Mouse (Mus musculus) right cerebral cortex, postnatal 14 days (tissue): ENCODE measurements at regions not wholly inside any gene's neighbourhood (a gene's known extent, or its start where the extent isn't known, plus 50 kb on each side); places are given as distances from the start of the nearest gene placed in this dataset.
"Not testable (repeated sequence)": the region's sequence is repeated elsewhere in the genome, so short reads cannot be mapped to it uniquely, and the experiment has no call there.

Source experiments
- DNase-seq: peaks from one replicate; pipeline ENCODE4 v3.0.0; 2022

DNA sequence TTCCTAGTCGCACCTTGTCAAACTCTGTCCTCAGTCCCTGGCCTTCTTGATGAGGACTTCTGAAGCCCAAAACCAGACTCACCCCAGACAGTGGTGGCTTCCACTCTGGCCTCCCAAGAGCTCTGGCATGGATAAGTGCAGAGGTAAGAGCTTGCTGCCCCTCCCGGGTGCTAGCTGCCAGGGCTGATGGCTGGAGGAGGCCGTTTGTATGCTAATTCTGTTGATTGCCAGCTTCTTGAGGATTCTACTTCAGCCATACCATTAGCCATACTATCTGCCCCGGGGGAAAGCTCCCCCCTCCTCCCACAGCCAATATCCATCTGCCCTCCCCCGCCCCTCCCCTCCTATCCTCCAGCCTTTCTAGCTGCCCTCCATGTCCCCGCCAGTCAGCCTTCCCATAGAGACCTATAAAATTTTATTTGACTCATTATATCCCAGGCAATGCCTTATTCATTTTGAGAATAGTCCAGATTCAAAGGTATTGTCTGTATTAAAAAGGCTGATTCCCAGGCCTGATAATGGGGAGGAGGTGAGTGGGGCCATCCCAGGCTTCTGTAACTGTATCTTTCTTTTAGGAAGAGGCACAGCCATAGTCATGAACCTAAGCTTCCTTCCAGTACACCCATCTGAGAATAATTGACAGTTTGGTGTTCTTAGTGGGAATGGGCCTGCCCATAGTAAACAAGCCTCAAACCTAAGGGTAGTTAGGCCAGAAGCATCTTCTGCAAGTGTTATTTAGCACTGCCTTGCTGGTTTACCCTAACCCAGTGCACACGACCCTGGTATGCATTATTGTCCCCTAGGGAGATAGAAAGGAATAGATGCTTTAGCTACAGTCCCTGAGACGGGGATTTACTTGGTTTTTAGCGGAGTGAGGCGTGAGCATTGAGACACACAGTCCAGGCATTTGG is 239.2 kb upstream of the 1700012A03Rik start:
- no peak for DNase-seq

- DNase-seq: not testable (repeated sequence)
These were observed 240.7 kb upstream of the Podxl start for GRCm38 (mm10) chr6:31804468-31804867.

DNA sequence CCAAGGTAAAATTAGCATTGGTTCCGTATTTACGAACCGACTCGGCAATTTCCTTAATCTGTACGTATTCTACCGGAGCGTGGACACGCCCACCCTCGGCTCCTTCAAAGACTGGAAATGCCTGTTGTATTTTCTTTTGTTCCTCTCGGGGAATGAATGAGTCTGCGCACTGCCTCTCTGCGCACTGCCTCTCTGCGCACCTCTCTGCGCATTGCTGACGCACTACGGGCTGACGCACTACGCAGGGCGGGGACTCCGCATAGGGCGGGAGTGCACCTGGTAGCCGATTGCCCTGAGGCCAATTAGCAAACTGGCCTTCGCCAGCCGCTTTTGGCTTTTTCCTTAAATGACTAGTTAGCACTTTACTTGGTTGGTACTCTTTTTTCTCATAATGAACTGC is 239.4 kb upstream of the Podxl start:
- DNase-seq: not testable (repeated sequence)

- no peak for DNase-seq
These were observed 227.8 kb upstream of the Podxl start for GRCm38 (mm10) chr6:31791547-31791946.

- DNase-seq: no peak
These were observed 227.1 kb upstream of the Podxl start for GRCm38 (mm10) chr6:31790906-31791305.

DNA sequence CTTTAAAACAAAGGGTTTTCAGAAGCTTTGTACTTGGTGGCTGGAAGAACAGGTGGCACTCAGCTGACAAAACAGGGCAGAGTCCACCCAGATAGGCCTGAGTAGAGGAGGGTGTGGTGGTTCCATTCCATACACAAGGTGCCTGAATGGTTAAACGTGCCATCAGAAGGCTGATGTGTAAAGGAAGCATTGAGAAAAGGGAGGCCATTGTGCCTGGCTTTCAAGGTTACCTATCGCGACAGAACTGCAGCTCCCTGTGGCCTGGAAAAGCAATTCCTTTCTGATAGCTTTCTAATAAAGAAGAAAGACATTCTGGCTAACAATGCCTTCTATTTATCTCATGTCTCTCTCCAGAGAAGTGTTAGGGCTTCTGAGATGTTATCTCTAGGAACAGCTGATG is 213.1 kb upstream of the Podxl start:
- DNase-seq: no peak

DNA sequence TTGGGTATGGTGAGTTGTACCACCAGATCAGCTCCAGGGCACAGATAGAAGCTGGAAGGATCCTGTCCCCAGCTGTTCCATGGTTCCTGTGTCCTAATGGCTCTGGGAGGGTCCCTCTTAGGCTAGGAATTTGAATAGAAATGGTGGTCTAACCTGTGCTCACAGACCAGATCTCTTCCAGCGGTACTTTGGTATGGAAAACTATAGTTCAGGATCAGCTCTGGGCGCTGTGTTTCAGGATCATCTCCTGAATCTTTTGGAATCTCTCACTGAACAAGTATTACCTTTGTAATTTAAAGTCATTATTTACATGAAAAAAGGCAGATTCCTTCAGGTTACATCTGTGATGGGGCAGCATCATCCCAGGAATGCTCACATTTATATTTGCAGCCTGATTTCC is 208.1 kb upstream of the Podxl start:
- no peak for DNase-seq

- DNase-seq: no peak
These were observed 181.8 kb upstream of the Podxl start for GRCm38 (mm10) chr6:31745589-31745988.

DNA sequence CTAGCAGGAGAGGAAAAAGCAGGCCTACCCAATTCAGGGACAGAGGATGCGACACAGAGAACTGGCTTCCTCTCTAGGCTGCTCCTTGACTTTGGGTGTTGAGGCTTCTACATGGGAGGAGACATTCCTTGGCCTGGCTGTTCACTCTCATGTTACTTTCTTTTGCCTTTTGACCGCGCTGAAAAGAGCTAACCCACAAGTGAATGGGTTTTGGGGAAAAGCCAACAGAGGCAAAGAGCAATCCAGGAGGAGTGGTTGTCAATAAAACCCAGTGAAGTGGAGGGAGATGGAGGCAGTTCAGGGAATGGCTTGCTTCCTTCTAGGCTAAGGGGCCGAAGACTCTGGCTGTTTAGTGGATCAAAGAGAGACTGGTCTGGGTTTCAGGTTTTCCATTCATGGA is 167.6 kb upstream of the Podxl start:
- DNase-seq: no peak

DNA sequence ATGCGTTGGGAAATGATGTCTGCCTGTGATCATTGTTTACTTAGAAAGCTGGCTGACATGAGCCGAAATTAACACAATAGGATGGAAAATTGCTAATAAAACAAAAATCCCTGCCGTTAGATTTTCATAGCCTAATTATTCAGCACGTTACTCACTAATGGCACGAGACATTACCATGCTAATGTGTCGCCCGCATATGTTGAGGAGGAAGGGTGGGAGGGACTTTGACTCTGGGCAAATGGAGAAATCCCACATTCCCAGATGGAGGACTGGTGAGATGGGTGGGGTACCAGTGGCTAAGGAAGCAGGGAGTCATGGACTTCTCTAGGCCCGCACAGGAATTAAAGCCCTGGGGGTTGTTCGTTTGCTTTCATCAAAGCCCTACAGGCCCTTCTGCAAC is 155.8 kb upstream of the Podxl start:
- no peak for DNase-seq

DNA sequence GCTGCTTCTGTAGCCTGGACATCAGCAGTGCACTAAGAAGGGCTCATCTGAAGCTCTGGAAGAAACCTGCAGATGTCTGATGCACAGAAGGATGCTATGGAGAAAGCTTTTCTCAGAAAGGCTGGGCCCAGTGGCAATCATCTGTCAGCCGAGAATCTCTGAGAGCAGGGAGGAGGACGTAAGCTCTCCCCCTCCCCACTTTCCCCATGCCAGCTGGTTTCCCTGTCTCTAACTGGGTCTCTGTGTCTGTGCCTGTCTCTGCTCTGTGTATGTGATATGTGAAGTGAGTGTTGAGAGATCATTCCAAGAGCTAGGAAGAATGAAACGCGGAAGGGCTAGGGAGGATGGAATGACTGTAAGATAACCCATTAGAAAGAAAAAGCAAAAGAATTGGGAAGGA is 155.1 kb upstream of the Podxl start:
- DNase-seq: no peak

- no peak for DNase-seq
These were observed 153.8 kb upstream of the Podxl start for GRCm38 (mm10) chr6:31717531-31717930.

GRCm38 (mm10) chr6:31707256-31707655 is 143.5 kb upstream of the Podxl start:
- no peak for DNase-seq

- no peak for DNase-seq
These were observed 140.4 kb upstream of the Podxl start for GRCm38 (mm10) chr6:31704191-31704590.

DNA sequence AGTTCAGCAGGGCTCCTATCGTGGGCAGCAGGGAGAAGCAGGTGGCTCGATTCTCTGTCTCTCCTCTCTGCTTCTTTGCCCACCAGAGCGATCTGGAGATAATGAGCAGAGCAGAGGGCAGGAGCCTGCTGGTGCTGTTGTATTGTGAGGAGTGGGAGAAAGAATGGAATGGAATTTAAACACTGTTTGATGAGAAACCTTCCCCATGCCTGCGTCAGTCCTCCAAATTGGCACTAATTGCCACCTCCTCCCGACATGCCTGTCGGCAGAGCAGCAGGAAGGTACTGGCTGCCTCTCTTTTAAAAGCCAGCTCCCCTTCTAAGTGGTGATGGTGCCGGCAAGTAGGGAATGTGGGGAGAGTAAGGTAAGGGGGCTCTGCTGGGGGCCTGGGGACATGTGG is 139.2 kb upstream of the Podxl start:
- DNase-seq: no peak

GRCm38 (mm10) chr6:31695885-31696284 is 132.1 kb upstream of the Podxl start:
- no peak for DNase-seq

DNA sequence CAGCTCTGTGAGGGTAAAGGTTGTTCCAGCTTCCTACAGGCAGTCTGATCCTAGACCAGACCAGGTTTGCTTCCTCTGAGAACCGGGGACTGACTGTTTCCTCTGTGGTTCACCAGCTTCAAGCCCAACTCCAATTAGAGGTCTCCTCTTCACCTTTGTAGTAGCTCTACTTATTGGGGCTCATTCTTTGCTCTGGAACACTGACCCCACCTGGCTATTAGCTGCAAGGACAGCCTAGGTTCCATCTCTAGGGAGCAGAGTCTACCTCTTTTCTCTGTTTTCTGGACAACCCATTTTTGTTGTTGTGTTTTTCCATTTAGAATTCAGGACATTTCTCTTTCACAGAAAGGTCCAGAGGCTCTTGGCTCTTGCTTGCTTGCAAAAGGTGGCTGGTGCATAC is 129.3 kb upstream of the Podxl start:
- DNase-seq: no peak

DNA sequence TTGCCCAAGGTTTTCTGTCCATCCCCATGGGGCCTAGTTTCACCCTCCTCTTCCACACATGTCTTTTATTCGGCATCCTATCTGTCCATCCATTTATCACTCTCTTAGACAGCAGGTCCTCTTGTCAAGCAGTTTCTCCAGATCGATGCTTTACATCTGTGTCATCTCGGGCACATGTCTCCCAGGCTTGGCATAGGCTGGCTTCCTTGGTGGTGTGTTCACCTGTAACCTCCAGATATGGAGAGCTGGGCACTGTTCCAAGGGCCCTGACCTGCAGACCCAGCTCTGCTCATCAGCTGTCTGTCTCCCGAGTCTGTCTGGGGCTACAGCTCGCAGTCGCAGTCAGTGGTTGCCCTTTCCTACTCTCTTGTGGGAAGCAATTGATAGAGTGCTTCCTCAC is 128.2 kb upstream of the Podxl start:
- no peak for DNase-seq

DNA sequence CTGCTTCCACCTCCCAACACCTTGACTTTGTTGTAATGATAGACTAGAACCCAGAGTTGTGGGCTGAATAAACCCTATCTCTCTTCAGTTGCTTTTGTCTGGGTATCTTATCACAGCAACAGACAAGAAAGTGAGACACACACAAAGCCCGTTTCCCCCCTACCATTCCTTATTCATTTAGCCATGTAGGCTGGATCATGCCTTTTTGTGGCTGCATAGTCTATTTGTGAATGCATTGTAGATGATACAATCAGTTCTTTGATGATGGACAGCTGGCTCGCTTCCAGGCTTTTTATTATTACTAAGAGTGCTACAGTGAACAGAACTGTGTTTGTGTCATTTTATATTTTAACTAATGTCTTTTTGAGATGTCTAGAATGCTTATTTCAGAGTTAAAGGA is 116.3 kb upstream of the Podxl start:
- no peak for DNase-seq

- DNase-seq: peak; percentile 42
These were observed 102.1 kb upstream of the Podxl start for GRCm38 (mm10) chr6:31665671-31666486.

GRCm38 (mm10) chr6:31664495-31664894 is 100.7 kb upstream of the Podxl start:
- DNase-seq: peak; percentile 79

- peak; percentile 54 for DNase-seq
These were observed 97.0 kb upstream of the Podxl start for GRCm38 (mm10) chr6:31660778-31661177.

- no peak for DNase-seq
These were observed 96.1 kb upstream of the Podxl start for GRCm38 (mm10) chr6:31659901-31660300.
